Mouse (Mus musculus): ENCODE results near the gene Fads3.

Gene Fads3

DNA sequence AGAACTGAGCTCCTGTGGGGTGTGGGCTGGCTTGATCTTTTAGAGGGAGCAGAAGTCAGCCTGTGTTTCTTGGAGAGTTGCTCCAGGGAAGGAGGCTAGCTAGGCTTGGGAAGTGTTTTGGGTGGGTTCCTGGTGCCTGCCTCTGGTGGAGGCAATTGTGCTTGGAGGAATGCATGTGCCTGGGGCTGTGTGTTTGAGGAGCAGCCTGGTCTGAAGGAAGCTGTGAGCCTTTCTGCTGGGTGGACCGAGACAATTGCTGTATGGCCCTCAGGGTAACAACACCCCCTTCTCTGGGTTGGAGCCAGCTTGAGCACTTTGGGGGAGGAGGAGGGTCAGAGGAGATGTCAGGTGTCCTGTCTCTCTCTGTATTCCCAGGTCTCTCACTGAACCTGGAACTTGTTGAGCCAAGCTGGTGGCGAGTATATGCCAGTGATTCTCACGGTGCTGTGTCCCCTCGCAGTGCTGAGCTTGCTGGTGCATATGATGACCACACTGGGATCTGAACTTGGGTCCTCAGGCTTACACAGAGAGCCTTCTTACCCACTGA is 22.1 kb upstream of the Fads3 start:
- no peak for DNase-seq (ENCODE audit: low read depth, low spot score)

DNA sequence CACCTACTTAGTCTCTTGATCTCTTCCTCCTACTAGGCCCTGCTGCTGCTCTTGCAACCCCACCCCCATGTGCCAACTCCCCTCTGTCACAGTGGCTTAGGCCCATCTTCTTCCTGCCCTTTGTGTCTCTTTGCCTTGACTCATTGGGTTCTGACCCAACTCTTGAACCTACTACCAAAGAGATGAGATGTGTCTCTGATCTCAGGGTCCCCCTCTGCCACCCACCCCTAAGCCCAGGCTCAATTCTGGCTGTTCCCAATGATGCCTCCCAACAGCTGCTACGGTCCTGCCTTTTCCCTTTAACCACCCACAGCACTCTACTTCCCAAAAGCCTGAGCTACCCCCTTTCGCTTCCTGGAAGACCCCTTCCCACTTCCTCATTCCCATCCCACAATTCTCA is 19.4 kb upstream of the Fads3 start:
- DNase-seq (ENCODE audit: low read depth, low spot score) = no peak

DNA sequence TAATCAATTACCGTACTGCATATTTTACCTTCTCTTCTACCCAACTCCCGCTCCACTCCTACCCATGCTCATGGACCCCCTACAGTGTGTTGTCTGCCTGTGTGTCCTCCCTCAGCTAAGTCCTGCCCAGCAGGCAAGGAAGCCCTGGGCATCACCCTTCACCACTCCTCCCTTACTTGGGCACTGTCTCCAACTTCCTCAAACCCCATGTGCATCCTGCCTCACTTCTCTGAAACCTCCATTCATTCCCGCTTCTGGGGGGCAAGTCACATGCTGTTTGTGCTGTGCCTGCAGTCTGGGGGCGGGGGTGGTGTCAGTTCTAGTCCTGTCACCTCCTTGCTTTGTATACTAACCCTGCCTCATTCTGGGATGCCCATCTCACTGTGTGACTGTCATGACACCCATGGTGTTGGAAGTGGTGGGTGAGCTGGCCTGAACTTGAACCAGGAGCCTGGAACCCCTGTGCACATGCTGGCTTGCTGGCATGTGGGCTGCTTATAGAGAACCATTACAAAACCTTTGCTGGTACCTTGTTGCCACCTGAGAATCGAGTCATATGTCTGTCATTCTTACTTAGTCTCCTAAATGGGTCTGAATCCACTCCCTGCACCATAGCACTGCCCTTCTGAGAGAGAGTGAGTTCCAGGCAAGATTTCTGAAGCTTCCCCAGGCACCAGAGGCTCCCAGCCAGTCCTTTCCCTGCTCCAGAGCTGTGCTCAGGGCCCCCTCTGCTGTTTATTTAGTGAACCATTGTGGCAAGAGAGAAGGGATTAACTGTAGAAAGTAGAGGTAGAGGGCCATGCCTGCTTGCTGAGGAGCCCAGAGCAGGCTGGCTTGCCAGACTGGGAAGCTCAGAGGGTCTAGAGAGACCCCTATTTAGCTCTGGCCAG is 18.7 kb upstream of the Fads3 start:
- no peak for DNase-seq (ENCODE audit: low read depth, low spot score)

DNA sequence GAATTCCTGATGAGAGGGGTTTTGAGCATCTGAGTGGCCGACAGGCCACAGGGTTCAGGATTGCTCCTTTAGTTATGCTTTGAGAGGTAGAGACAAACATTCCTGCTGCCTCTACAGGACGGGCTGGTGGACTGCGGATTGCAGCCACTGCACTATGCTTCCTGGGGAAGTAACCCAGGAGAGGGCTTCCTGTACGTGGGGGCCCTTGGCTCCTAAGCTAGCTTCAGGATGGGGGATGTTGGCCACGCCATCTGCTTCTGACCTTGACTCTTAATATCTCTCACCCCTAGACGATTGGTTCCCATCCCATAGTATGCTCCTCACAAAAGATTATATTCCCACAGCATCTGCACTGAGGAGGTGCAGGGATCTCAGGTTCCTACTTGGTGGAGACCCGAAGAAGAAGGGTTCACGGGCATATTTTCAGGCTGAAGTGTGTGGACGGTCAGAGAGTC is 18.0 kb upstream of the Fads3 start:
- DNase-seq (ENCODE audit: low read depth, low spot score) = no peak

DNA sequence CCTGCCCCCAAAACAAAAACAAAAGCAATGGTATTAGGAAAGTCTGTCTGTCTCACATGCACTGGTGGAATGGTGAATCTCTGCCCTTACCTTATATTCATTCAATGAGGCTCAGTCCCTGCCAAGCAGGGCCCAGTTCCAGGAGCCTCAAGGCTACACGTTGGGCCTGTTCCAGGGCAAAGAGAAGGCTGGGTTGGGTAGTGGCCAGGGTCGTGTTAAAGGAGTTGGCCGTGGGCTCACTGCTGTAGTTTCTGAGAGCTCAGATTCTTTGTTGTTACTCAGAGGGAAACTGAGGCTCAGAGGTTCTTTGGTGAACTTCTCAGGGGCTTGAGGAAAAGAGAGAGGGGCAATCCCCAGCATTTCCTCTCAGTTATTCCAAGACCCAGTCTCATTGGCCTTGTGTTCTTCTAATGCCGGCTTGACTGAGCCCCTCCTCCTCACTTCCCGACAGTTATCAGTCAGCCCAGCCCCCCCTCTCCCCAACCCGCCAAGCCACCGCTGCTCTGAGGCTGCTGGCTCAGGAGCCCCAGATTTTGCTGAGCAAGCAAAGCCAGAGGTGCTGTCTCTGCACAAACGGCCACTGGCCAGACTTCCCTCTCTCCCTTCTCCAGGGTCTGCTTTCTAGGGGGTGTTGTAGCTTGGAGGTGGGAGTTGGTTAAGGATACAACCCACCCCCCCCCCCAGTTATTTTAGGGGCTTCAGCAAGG is 16.0 kb upstream of the Fads3 start:
- DNase-seq (ENCODE audit: low read depth, low spot score) = no peak

DNA sequence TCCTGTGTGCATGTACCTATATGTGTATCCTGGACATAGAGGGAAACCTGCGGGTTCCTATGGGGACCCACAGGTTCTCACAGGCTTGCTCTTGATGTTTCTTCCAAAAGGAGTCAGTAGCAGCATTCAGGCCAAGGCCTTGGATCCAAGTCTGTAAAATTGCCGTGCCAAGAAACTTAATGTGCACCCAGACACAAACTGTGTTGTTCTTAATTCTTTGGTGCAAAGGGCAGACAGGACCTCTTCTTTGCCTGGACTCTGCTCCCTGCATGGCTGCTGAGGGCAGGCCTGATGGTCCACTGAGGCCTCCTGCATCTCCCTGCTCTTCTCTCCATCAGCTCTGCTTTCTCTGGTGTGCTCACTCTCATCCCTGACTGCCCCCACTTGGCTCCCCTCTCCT is 11.6 kb upstream of the Fads3 start:
- DNase-seq (ENCODE audit: low read depth, low spot score) = no peak

DNA sequence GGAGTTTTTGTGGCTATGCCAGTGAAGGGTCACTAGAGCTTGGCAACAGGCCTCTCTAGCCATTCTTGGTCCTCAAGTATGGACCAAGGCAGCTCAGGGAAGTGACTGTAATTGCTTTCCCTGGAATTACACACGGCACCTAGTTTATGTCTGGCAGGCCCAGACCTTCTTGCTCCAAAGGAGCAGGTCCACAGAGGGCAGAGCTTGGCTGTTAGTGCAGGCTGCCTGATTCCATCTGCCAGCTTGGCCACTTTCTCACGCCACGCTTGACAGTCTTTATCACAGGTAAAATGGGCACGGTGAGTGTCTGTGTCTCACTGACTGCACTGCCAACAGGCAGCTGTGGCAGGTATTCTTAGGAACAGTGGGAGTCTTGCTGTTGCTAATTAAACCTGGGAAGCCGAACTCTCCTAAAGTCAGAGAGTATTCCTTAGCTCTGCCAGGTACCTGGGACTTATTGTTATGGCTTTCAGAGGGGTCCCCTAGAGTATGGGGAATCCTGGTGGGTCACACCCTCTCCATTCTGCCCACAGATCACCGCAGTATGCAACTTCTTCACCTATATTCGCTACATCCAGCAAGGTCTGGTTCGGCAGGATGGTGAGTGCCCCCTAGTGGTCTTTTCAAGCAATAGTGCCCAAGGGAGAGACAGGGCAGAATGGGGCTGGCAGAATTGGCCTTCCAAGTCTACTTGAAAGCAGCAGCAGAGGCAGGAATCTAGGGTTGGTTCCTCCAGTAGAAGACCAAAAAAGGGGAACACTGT is 8.0 kb upstream of the Fads3 start:
- DNase-seq (ENCODE audit: low read depth, low spot score) = peak; percentile 46

DNA sequence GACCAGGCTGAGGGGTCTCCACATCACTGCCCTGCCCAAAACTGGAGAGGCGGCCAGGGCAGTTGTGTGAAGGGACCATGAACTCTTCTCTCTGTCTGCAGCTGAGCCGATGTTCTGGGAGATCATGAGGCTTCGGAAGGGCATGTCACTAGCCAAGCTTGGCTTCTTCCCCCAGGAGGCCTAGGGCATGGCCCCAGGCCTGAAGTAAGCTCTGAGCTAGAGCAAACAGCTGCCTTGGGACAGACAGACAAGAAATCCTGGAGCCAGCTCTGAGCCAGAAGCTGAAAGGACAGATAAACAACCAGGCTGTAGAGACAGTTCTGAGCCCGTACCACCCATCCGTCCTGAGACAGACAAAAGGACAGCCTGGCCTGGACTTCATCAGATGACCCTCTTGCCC is 7.0 kb upstream of the Fads3 start:
- DNase-seq (ENCODE audit: low read depth, low spot score) = no peak

DNA sequence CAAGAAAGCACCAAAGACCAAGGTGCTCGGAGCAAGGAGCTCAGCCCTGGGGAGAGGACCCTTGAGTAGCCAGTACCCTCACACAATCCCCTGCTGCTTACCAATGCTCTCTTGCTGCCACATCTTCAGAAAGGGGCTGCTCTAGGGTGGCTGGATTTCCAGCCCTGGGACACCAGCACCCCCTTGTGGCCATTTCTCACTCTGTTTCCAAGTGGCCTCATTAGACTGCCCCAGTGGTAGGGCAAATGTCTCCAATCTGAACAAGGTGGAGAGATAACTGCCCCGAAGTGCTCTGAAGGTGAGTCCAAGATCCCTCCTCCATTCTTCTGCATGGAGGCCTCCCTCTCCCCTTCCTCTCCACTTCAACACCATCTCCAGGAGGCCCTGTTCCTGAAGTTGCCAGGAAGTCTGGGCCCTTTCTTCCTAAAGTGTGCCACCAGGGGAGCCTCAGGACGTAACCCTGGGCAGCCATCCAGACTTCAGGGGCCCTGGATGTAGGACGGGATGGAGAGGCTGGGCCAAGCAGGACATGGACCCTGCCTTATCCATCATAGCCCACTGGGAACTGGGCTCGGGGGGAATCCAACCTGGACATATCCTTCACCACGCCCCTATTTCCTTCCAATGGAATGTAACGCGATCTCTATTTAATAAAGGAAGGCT is 6.5 kb upstream of the Fads3 start:
- DNase-seq (ENCODE audit: low read depth, low spot score) = peak; percentile 72

DNA sequence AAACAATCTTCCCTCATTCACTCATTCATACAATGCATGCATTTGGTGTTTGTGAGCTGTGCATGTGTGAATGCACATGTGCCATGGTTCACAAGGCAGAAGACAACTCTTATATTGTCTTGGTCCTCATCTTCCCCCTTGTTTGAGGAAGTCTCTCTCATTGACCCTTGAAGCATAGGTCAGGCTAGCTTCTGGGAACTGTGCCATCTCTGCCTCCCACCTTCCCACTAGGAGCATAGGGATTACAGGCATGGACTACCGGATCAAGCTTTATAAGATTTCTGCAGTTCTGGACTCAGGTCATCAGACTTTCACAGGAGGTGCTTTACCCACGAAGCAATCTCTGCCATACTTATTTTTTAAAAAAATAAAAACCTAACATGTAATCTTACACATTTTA is 3.8 kb upstream of the Fads3 start:
- DNase-seq (ENCODE audit: low read depth, low spot score) = no peak

DNA sequence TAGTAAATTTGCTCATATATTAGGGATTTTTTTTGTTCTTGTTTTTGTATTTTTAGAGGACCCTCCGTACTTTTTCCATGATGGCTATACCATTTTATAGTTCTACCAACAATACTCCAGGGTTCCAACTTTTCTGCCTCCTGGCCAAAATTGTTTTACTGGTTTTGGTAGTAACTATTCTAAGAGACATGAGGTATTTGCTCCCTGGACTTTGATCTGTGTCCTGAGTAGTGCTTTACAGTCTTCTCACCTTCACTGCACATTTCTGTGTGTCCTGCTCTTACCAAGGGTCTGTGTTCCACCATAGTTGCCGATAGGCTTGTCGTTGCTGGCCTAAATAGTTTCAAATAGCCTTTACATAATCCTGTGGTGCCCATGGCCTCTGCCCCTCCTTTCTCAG is 3.0 kb upstream of the Fads3 start:
- DNase-seq (ENCODE audit: low read depth, low spot score) = no peak

DNA sequence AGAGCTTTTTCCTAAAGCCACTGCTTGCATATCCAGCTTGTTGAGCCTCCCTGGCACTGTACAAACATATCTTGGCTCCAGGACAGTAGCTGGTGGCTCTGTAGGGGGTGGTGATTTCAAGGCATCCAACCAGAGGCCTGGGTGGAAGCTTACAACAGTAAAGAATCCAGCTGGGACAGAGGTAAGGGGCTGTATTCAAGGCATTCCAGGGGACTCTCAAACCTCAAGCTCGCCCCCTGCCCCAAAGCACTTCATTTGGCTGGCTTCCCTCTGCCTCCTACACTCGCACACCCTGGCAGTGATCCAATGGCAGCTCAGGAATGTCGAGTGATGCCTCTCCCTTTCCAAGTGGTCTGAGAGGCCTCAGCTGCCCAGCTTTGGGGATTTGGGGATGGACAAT is 2.5 kb upstream of the Fads3 start:
- no peak for DNase-seq (ENCODE audit: low read depth, low spot score)

DNA sequence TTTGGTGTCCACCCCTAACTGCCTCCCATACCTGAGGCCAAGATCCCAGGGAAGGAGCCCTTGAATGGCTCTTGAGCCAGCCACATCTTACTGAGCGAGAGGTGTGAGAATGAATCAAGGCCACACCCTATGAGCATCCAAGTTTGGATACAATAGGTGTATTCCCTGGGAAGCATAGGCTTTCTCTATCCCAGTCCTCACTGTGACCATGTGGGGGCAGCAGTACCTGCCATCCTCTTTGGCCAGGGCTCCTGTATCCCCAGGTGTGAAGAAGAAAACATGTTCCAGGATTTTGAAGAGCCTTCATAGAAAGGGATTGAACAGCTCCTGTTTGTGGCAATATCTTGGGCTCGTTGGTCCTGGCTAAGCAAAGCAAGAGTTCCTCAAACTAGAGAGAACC is 1.8 kb upstream of the Fads3 start:
- DNase-seq (ENCODE audit: low read depth, low spot score) = no peak

DNA sequence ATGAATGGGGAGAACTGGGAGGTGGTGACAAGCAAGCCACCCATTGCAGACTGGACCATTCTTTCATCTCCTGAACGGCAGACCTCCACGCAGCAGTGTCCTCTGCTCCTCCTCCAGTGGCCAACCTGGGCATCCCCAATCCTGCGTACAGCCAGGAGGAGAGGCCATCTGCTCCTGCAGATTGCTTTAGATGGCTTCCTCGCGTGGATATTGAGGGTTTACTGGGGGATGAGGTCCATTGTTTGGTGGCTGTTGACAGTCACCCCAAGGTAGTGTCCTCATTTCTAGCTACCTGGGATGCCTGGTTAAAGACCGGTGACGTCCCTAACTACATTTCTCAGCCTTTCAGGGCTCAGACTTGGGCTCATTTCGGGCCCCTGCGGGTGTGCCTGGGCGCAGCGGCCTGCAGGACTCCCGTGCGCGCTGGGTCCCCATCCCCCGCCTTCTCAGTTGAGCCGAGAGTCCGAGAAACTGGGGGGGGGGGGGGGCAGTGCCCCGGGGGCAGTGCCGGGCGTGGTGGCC is 442 bp upstream of the Fads3 start:
- no peak for DNase-seq (ENCODE audit: low read depth, low spot score)

DNA sequence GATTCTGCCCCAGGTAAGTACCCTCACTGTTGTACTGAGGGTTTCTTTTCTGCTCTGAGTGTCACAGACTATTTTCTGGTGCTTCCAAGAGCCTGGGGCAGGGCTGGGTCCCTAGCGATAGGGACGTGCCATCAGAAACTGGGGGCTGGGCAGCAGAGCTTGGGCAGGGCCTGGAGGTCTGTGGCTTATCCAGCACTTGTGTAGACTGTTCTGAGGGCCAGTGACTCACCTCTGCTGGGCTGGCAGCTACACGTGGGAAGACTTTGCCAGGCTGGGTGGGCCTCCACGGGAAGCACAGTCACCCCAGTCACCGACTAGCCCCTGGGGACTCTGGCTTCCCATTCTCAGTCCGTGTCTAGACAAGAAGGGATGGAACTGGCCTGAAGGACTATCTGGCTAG is 863 bp downstream of the Fads3 start:
- no peak for DNase-seq (ENCODE audit: low read depth, low spot score)

DNA sequence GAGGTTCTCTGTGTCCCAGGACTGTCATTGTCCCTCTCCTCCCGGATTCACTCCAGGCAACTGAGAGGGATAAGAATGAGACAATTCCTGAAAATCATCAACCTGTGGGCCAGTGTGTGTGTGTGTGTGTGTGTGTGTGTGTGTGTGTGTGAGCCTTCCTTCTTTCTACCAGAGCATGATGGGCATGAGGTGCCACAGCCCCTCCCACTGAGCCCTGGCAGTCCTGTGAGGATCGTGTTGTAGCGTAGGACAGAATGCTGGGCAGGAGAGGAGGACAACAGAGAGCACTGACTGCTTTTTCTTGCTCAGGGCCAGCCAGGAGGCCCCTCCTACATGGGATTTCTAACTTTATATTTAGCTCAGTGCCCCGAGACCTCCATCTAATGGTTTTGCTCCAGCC is 1.4 kb downstream of the Fads3 start:
- no peak for DNase-seq (ENCODE audit: low read depth, low spot score)

DNA sequence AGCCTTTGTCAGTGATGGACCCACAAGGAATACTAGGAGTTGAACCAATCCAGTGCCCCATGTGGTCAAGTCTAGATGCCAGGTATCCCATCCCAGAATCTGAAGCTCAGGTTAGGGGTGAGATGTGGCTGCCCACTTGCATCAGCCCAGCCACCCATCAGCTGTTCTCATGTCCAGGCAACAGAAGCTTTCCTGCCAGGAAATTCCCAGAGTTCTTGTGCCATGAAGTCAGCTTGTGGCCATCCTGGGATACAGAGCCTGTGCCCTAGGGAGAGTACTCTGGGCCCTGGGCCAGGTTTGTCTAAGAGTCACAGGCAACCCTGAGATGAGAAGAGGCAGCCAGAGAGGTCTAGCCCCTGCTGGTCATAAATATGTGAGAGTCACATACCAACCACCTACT is 2.3 kb downstream of the Fads3 start:
- DNase-seq (ENCODE audit: low read depth, low spot score) = no peak

DNA sequence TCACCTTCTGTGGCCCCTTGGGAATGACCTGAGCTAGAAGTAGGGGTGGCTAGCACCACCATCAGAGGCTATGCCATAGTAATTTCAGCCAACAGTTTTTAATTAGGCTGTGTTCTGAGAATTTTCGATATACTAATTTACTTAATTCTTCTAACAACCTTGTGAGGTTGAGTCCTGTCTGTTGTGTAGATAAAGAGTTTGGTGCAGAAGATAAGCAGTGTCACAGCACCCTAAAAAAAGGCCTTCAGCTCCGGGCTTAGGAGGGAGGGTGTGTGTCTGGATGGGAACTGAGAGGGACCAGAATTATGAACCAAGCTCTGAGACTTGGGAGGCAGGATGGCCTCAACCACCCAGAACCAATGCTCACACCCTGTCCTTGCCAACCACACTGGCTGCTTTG is 4.3 kb downstream of the Fads3 start:
- no peak for DNase-seq (ENCODE audit: low read depth, low spot score)

DNA sequence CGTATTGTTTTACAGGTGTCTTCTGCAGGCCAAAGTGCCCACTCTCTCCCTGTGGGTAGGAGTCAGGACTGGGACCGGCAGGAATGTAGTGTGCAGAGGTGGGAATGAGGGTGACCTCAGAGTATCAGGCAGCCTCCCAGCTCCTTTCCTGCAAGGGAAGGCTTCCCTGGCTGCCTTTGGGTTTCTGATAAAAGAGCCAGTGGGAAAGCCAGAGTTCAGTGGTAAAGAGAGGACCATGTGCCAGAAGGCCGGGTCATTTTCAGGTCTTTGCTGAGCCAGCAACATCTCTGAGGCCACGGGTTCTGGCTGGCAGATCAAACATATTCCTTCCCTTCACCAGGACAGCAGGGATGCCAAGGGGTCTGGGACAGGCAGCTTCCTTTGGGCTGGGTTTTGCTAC is 5.0 kb downstream of the Fads3 start:
- DNase-seq (ENCODE audit: low read depth, low spot score) = no peak

DNA sequence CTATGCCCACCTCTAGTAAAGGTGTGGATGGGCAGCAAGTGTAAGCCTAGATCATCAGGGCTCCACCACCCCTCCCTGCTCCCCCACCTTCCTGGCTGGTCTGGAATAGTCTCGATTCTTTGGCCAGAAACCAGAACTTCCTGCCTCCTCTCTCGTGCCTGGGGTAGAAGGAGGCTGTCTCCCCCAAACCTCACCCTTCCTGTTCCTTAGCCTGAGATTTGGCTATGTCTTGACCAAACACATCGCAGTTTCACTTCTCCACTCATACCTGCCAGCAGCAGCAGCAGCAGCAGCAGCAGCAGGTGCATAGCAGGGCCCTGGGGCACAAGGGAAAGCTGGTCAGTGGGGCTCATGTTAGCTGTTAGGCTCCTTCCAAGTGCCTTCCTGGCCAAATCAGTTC is 5.6 kb downstream of the Fads3 start:
- DNase-seq (ENCODE audit: low read depth, low spot score) = no peak

DNA sequence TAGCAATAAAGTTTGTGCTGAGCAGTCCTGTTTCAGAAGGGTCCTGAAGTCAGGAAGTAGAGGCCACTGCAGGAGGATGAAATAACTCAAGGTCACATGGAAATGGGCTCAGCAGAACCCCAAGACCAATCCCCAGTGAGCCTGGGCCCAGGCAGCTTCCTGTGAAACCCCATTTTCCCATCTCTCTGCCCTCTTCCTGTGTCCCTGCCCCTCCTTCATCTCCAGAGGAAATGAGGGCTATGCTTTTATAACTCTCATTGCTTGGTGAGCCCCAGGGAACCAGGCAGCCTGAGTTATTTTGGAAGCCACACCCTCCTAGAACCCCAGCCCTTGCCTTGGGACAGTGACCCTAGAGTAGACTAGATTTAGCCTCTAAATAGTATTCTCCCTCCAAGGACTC is 8.2 kb downstream of the Fads3 start:
- no peak for DNase-seq (ENCODE audit: low read depth, low spot score)
